Mouse (Mus musculus) olfactory bulb, adult 2 months (tissue): ENCODE data around the gene Rabepk.

Source experiments
- CTCF ChIP-seq: fragments of 200-500 bp; IDR thresholded peaks from 2 replicates; pipeline ENCODE4 v1.5.1; 2012; ENCODE audit warnings: low read depth, mild to moderate bottlenecking, low read length, moderate library complexity; ENCODE audit not compliant: insufficient read depth
- POLR2A ChIP-seq: fragments of 200-500 bp; IDR thresholded peaks from 2 replicates; pipeline ENCODE4 v1.6.1; 2012; ENCODE audit warnings: mild to moderate bottlenecking, low read depth, low read length, moderate library complexity; ENCODE audit not compliant: insufficient read depth

- TF ChIP-seq CTCF (no peak), POLR2A (no peak)
Observed at GRCm38 (mm10) chr2:34804172-34804571, 4.5 kb upstream of the Rabepk start.
